Mouse (Mus musculus) megakaryocyte, adult 5-6 weeks (primary cell): Measurements from ENCODE around the gene Ldhd. TPM values are rescaled to one million over a fixed set of nuclear protein-coding genes. Genes with fewer than 3 reads are reported as not detected.

Experiments
- total RNA-seq, 2 experiments: library from RNA; stranded (forward) in 1 of 2; stranded (reverse) in 1 of 2; fragments of 153-499, 151-499 nt in 1 of 2; fragments of 221-1000, 200-1000 nt in 1 of 2; gene quantifications; 2 replicates each; pipeline versions ENCODE4 v1.2.3 to v1.2.4; 2015 to 2017

Ldhd gene
- total RNA-seq, 2 experiments from 2014 or later: 0.07 TPM; not detected in 1

Other genes starting within 250 kb of the Ldhd start
- gene Fa2h, start 236.6 kb downstream of the Ldhd start, total RNA-seq (2015): not detected in 2 replicates
- not detected in 2 replicates for gene Fa2h, start 236.6 kb downstream of the Ldhd start, total RNA-seq (2017)
- 3.1 and 3.3 TPM in 2 replicates for gene Wdr59, start 108.3 kb downstream of the Ldhd start, total RNA-seq (2015)
- gene Wdr59, start 108.3 kb downstream of the Ldhd start, total RNA-seq (2017): 1.5 and 2.1 TPM in 2 replicates
- 67.1 and 73.4 TPM in 2 replicates for gene Znrf1, start 94.3 kb downstream of the Ldhd start, total RNA-seq (2015)
- gene Znrf1, start 94.3 kb downstream of the Ldhd start, total RNA-seq (2017): 39.3 and 50.3 TPM in 2 replicates
- 5.3 and 7.2 TPM in 2 replicates for gene Zfp1, start 13.0 kb upstream of the Ldhd start, total RNA-seq (2015)
- 8.3 and 10.9 TPM in 2 replicates for gene Zfp1, start 13.0 kb upstream of the Ldhd start, total RNA-seq (2017)
- gene Ctrb1, start 60.6 kb upstream of the Ldhd start, total RNA-seq (2015): not detected in 2 replicates
- gene Ctrb1, start 60.6 kb upstream of the Ldhd start, total RNA-seq (2017): not detected in 2 replicates
- 0.21 TPM in 1 of 2 replicates, not detected in the other for gene Bcar1, start 113.4 kb upstream of the Ldhd start, total RNA-seq (2015)
- gene Bcar1, start 113.4 kb upstream of the Ldhd start, total RNA-seq (2017): not detected in 2 replicates
- 62.8 and 71.2 TPM in 2 replicates for gene Cfdp1, start 223.9 kb upstream of the Ldhd start, total RNA-seq (2015)
- 100 TPM in 2 replicates for gene Cfdp1, start 223.9 kb upstream of the Ldhd start, total RNA-seq (2017)
- gene Tmem170, start 246.4 kb upstream of the Ldhd start, total RNA-seq (2015): 1.6 and 2.9 TPM in 2 replicates
- 1.4 and 1.8 TPM in 2 replicates for gene Tmem170, start 246.4 kb upstream of the Ldhd start, total RNA-seq (2017)